Comparison of ENCODE assay signal across 8 mouse cellular contexts in the genomic region with DNA sequence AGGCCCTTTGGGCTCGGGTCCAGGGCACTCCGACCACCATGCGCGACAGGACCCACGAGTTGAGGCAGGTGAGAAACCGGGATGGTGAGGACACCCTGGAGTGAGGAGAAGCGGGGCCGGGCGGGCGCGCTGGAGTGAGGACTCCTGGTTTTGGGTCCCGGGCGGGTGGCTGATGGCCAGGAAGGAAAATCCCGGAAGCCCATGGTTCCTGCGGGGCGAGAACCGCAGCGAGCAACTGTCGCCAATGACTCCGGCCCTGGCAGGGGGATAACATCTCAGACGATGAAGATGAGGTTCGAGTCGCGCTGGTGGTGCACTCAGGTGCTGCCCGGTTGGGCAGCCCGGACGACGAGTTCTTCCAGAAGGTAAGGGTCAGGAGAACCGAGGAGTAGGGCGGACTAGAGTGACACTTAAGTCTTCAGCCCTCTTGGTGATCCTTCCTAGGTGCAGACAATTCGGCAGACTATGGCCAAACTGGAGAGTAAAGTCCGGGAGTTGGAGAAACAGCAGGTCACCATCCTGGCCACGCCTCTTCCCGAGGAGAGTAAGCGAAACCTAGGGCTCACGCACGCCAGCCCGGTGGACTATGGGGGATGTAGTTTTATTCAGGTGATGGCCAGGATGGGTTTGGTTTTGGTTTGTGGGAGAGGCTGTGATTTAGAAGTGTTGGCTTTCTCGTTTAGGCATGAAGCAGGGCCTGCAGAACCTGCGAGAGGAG. TPM values are rescaled to one million over a fixed set of nuclear protein-coding genes. Genes with fewer than 3 reads are reported as not detected.
DNase-seq lines count a peak whose midpoint lies in the region; ATAC-seq lines count a peak whose summit lies in the region.

No protein-coding gene starts in this region.

- peak; percentile 28 for ATAC-seq in hindbrain, embryonic 14.5 days (ENCODE audit: low FRiP score)

- H3K4me2 ChIP-seq in hindbrain, embryonic 14.5 days (replicated peaks): peak overlapping the region; percentile 95

- H3K27me3 ChIP-seq in hindbrain, embryonic 14.5 days (ENCODE audit: control insufficient read depth, insufficient read depth, low read length): no peaks in the 10 kb centered on the region

- WGBS in hindbrain, embryonic 14.5 days: 1% methylated on average over 40 of the region's 40 CpGs

- H3K36me3 ChIP-seq in hindbrain, embryonic 14.5 days (replicated peaks; ENCODE audit: control insufficient read depth, insufficient read depth): no peaks in the 10 kb centered on the region

- peak; percentile 89 for DNase-seq in ZHBTc4 (ENCODE audit: low read depth, low spot score)
- DNase-seq in cerebellum, postnatal 36 days: peak; percentile 80 to 81
- DNase-seq in frontal cortex, postnatal 36 days (ENCODE audit: low spot score in 2 of 2): peak; percentile 74 to 81
- DNase-seq in hindbrain, embryonic 14.5 days (ENCODE audit: low spot score): peak; percentile 70
- DNase-seq in left cerebral cortex, adult 11 months (ENCODE audit: low spot score): peak; percentile 62
- DNase-seq in lung, postnatal 4 days: peak; percentile 85 to 86
- DNase-seq in retina, postnatal 1 day: peak; percentile 81
- DNase-seq in thymus, postnatal 4 days: peak; percentile 82

- H3K4me3 ChIP-seq in hindbrain, embryonic 14.5 days (replicated peaks; ENCODE audit: low read length): peak overlapping the region; percentile 53

- peak overlapping the region; percentile 69 for H3K9ac ChIP-seq in hindbrain, embryonic 14.5 days

- no peaks in the 10 kb centered on the region; the same call in 1 of the 2 replicates for H3K4me1 ChIP-seq in hindbrain, embryonic 14.5 days (replicated peaks; ENCODE audit: control insufficient read depth, insufficient read depth, low read length)

- H3K9me3 ChIP-seq in hindbrain, embryonic 14.5 days (ENCODE audit: control insufficient read depth, low read length): no peaks in the 10 kb centered on the region

- H3K27ac ChIP-seq in hindbrain, embryonic 14.5 days: peak overlapping the region; percentile 88

RNA-seq across cellular contexts. Expression of gene Stx1b, which starts 17.8 kb away (rescaled TPM):
- 59.7 and 66.2 TPM in 2 replicates for polyA plus RNA-seq in hindbrain, embryonic 14.5 days (2014; fragmentation: Nextera tagmentation; extraction: Ambion mirVana)

RNA-seq across cellular contexts. Expression of gene Stx4a, which starts 18.1 kb away (rescaled TPM):
- polyA plus RNA-seq in hindbrain, embryonic 14.5 days (2014; fragmentation: Nextera tagmentation; extraction: Ambion mirVana): 9.6 and 10.6 TPM in 2 replicates

RNA-seq across cellular contexts. Expression of gene Zfp646, which starts 33.9 kb away (rescaled TPM):
- polyA plus RNA-seq in hindbrain, embryonic 14.5 days (2014; fragmentation: Nextera tagmentation; extraction: Ambion mirVana): 11.6 and 12.3 TPM in 2 replicates

RNA-seq across cellular contexts. Expression of gene Zfp668, which starts 34.5 kb away (rescaled TPM):
- polyA plus RNA-seq in hindbrain, embryonic 14.5 days (2014; fragmentation: Nextera tagmentation; extraction: Ambion mirVana): 22.5 and 26.8 TPM in 2 replicates

RNA-seq across cellular contexts. Expression of gene Hsd3b7, which starts 41.8 kb away (rescaled TPM):
- 10.6 and 11.0 TPM in 2 replicates for polyA plus RNA-seq in hindbrain, embryonic 14.5 days (2014; fragmentation: Nextera tagmentation; extraction: Ambion mirVana)

Comparison
In these comparisons a context has a peak if more than half of its experiments do, and no peak if none do; other contexts are left out.
1. Peak in every context shown above with its lines: DNase-seq, ATAC-seq, H3K4me3 ChIP-seq and H3K27ac ChIP-seq.